Mouse (Mus musculus) adrenal gland, postnatal 25 days (tissue): ENCODE results near the gene Fbxo6. TPM values are rescaled to one million over a fixed set of nuclear protein-coding genes. Genes with fewer than 3 reads are reported as not detected.
A peak's percentile ranks its signal among the peaks of the same experiment; 100 is the strongest.
"Not testable (repeated sequence)": the region's sequence is repeated elsewhere in the genome, so short reads cannot be mapped to it uniquely, and the experiment has no call there.

ENCODE experiments used
- DNase-seq: peaks from one replicate; pipeline ENCODE4 v3.0.0; 2021; ENCODE audit warnings: mixed read lengths
- total RNA-seq: library from RNA; stranded (reverse); gene quantifications from 2 replicates; pipeline ENCODE4 v1.2.3, GENCODE M21; 2021

The Fbxo6 gene
- total RNA-seq, 1 experiment from 2014 or later: 55.3 TPM

- no peak for DNase-seq
These were observed 23.7 kb downstream of the Fbxo6 start for GRCm38 (mm10) chr4:148128241-148128640.

DNA sequence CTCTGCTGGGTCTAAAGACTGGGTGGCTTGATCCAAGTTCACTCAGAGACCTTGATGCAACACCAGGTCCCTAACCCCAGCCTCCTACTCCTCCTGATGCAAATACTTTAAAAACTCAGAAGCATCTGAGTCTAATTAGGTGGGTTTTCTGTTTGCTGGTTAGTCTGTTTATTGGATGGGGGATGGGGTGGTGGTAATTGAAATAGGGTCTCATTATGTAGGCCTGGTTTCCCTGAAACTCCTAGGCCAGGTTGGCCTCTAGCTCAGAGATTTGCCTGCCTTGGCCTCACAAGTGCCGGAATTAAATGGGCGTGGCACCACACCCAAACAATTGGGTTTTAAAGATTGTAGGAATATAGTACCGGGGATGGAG, 29.3 kb downstream of the Fbxo6 start:
- DNase-seq: no peak

DNA sequence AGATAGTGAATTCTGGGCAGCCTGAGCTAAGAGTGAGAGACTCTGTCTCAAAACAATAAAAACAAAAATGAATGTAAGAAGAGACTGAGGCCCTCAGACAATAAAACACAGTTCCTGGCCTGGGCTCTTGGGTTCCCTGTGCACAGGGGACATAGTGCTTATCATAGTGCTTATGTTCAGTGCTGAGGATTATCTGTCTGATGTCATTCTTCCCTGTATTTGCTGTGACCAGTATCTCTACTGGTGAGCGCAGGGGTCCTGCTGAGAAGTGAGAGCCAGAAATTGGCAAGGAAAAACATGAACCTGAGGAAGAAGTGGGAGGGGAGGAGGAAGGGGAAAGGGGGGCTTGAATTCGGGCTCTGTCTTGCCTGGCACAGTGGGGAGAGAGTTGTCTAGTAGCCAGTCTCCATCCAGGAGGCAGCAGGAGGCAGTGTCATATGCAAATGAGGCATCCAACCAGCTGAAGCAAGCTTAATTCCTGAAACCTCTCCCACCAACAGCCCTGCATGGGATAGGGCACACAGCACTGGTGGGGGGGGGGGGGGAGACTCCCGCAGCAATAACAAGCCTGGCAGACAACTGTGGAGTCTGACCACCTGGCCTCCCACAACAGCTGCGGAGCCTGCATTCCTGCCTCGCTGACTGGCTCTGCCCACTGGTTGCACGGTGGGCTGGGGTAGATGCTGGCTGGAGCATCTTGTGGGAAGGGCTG, 29.8 kb downstream of the Fbxo6 start:
- DNase-seq: no peak

- no peak for DNase-seq
These were observed 30.6 kb downstream of the Fbxo6 start for GRCm38 (mm10) chr4:148121362-148121761.

GRCm38 (mm10) chr4:148120555-148120954, 31.4 kb downstream of the Fbxo6 start:
- DNase-seq: no peak

DNA sequence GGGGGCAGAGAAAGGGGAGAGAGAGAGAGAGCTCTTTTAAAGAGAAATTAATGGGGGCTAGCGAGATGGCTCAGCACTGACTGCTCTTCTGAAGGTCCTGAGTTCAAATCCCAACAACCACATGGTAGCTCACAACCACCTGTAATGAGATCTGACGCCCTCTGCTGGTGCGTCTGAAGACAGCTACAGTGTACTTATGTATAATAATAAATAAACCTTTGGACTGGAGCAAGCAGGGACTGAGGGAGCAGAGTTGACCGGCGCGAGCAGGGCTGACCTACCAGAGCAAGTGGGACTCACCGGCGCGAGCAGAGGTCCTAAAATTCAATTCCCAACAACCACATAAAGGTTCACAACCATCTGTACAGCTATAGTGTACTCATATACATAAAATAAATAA, 32.4 kb downstream of the Fbxo6 start:
- not testable (repeated sequence) for DNase-seq

DNA sequence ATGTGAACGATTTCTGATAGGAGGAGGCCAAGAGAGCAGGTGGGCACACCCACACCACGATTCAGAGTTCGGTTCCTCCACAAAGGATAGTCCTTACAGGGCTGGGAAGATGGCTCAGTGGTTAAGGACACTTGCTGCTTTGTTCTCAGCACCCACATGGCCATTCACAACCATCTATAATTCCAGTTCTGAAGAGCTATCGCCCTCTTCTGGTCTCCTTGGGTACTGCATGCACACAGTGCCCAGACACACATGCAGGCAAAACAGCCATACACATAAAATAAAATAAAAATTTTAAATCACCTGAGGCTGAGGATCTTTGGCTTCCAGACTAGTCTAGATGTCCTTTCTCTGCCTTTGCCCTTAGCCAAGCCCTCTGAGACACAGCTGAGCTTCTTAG, 34.5 kb downstream of the Fbxo6 start:
- DNase-seq: no peak

GRCm38 (mm10) chr4:148116657-148117056, 35.3 kb downstream of the Fbxo6 start:
- no peak for DNase-seq

DNA sequence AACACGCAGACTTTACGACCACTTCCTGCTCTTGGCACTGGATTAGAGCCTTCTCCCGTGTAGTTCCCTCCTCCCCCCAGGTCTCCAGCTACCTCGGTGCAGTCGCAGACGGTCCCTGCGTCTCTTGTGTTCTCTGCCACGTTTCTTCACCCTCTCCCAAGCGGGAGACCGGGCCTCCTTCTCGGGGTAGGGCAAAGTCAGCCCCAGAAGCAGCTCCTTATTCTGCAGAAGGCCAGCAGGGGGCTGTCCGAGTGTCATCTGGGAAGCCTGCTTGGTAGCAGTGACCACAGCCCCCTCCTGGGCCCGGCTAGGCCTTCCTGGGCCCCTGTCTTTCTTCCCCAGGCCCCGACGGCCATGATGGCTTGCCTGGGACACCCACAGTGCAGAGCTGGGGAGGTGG, 36.5 kb downstream of the Fbxo6 start:
- peak; percentile 38 for DNase-seq

GRCm38 (mm10) chr4:148114758-148115391, 37.1 kb downstream of the Fbxo6 start:
- peak; percentile 86 for DNase-seq

GRCm38 (mm10) chr4:148112519-148112918, 39.4 kb downstream of the Fbxo6 start:
- no peak for DNase-seq

GRCm38 (mm10) chr4:148109215-148109614, 42.7 kb downstream of the Fbxo6 start:
- DNase-seq: no peak

- no peak for DNase-seq
These were observed 43.3 kb downstream of the Fbxo6 start for GRCm38 (mm10) chr4:148108565-148109100.

GRCm38 (mm10) chr4:148107621-148108291, 44.2 kb downstream of the Fbxo6 start:
- DNase-seq: no peak

GRCm38 (mm10) chr4:148104146-148104545, 47.8 kb downstream of the Fbxo6 start:
- DNase-seq: no peak

- peak; percentile 60 for DNase-seq
These were observed 50.0 kb downstream of the Fbxo6 start for GRCm38 (mm10) chr4:148101801-148102527.

- DNase-seq: no peak
These were observed 53.3 kb downstream of the Fbxo6 start for GRCm38 (mm10) chr4:148098666-148099065.

DNA sequence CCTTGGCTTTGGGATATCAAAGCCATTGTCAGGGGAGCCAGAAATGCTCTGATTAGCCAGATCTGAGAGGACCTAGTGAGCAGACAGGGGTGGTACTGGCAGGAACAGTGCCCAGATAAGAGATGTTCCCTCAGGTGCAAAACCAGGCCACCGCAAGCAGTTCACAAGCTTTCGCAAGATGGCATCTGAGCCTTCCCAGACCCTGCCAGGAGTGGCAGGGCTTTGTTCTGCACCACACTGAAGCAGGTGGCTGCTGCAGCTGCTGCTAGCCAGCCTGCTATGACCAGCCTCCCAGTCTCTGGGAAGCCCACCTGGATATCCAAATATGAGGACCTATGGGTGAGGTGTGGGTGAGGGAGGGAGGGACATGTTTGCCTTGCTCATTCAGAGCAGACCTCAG, 54.0 kb downstream of the Fbxo6 start:
- DNase-seq: no peak
